Mouse (Mus musculus) layer of hippocampus, postnatal 25 days (tissue): ENCODE data around the gene Slc16a7. TPM values are rescaled to one million over a fixed set of nuclear protein-coding genes. Genes with fewer than 3 reads are reported as not detected.

ENCODE experiments used
- DNase-seq, 2 experiments: peaks; one replicate each; pipeline ENCODE4 v3.0.0; 2022; ENCODE audit warnings: mixed read lengths in 2 of 2, low spot score in 1 of 2; ENCODE audit errors: extremely low spot score in 1 of 2
- total RNA-seq, 2 experiments: library from RNA; stranded (reverse); gene quantifications; 2 replicates each; pipeline ENCODE4 v1.2.3; 2021

Gene Slc16a7
- total RNA-seq, 2 experiments from 2014 or later = 42.3 to 50.7 TPM

- no peak for DNase-seq
These were observed 175.5 kb downstream of the Slc16a7 start for GRCm38 (mm10) chr10:125213805-125214204.

GRCm38 (mm10) chr10:125187544-125187943, 201.7 kb downstream of the Slc16a7 start:
- peak in 1 of 2 experiments; percentile 4 for DNase-seq

GRCm38 (mm10) chr10:125185387-125185786, 203.9 kb downstream of the Slc16a7 start:
- no peak for DNase-seq

- DNase-seq = no peak
These were observed 205.1 kb downstream of the Slc16a7 start for GRCm38 (mm10) chr10:125184146-125184545.

GRCm38 (mm10) chr10:125182545-125182944, 206.7 kb downstream of the Slc16a7 start:
- DNase-seq = no peak

- DNase-seq = no peak
These were observed 211.5 kb downstream of the Slc16a7 start for GRCm38 (mm10) chr10:125177782-125178181.

- DNase-seq = no peak
These were observed 214.1 kb downstream of the Slc16a7 start for GRCm38 (mm10) chr10:125175013-125175650.

GRCm38 (mm10) chr10:125171625-125172024, 217.6 kb downstream of the Slc16a7 start:
- DNase-seq = no peak

- no peak for DNase-seq
These were observed 218.1 kb downstream of the Slc16a7 start for GRCm38 (mm10) chr10:125171154-125171553.
